ENCODE assay signal across 8 mouse cellular contexts in the genomic region with DNA sequence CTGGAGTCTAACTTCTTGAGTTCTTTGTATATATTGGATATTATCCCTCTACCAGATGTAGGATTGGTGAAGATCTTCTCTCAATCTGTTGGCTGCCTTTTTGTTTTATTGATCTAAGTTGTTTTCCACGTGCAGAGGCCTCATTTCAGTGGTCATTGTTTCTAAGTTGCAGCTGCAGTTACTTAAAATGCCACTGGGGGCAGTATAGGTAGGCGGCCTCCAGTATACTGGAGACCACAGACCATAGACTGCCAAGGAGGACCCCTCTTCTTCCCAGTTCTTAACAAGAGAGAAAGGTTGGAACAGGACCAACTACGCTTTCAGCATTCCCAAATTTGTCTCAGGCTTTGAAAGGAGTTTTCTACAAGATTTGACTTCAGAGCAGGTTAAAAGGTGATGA.
DNase-seq lines count a peak whose midpoint lies in the region.

No protein-coding gene starts in this region.

- intact Hi-C loops in left cerebral cortex, postnatal 4 days (cut with DNase I), result no loop called here
- intact Hi-C loops in left cerebral cortex, postnatal 10 days (cut with DNase I), result no loop called here

- DNase-seq in cerebellum, postnatal 10 days, result peak; percentile 53 to 56
- DNase-seq in cerebellum, adult 8-10 months, result no peak
- peak; percentile 18 for DNase-seq in left cerebral cortex, postnatal 4 days
- no peak for DNase-seq in left cerebral cortex, postnatal 10 days (ENCODE audit: extremely low spot score in 1 of 2, low spot score in 2 of 2)
- peak; percentile 5 for DNase-seq in c-Kit-positive CD71-positive TER-119-positive erythroid progenitor cells, embryonic 14.5 days (ENCODE audit: low spot score)
- DNase-seq in natural killer cell, adult 2 months (ENCODE audit: low spot score in 2 of 2), result peak; percentile 18 to 19
- DNase-seq in left cerebral cortex, adult 9 months (ENCODE audit: low spot score in 2 of 2), result no peak
- DNase-seq in ovary, postnatal 14 days (ENCODE audit: low spot score), result no peak

Comparison
In these comparisons a context has a peak if more than half of its experiments do, and no peak if none do; other contexts are left out.
1. DNase-seq: peak in cerebellum, postnatal 10 days (2 of 2), left cerebral cortex, postnatal 4 days (single experiment), c-Kit-positive CD71-positive TER-119-positive erythroid progenitor cells, embryonic 14.5 days (single experiment) and natural killer cell, adult 2 months (2 of 2); none in cerebellum, adult 8-10 months (single experiment), left cerebral cortex, postnatal 10 days (0 of 2), left cerebral cortex, adult 9 months (0 of 2) and ovary, postnatal 14 days (single experiment).